Mouse (Mus musculus): ENCODE measurements at regions not wholly inside any gene's neighbourhood (a gene's known extent, or its start where the extent isn't known, plus 50 kb on each side); places are given as distances from the start of the nearest gene placed in this dataset.

DNA sequence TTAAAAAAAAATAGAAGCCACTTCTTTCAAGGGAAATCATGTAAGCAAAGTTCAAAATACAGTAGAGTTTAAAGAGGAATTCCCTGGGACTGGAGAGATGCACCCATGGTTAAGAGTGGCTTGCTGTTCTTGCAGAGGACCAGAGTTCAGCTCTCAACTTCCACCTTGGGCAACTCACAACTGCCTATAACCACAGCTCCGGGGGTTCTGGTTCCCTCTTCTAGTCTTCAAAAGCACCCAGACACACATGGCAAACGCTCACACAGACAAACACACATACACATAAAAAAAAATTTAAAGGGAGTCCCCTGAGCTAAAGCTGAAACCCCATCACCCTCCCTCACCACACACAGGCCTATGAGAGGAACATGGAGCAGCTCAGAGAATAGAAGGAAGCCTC is 192.4 kb upstream of the Id2 start:
- no peak for DNase-seq

DNA sequence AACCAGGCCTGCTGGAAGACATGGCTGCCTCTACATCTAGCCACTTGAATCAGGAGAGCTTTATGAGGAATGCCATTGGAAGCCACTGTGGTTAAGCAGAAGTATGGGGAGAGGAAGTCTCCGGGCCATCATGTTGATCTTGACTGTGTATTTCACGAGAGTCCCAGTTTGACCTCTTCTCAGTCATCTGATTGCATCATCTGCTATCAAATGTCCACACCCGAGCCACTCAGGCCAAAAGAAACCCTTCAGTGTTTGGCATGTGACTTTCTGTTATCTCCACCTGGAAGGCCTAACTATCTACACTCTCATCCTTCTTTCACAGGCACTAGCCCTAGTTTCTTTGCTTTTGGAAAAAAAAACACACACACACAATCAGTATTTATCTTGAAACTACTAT is 186.9 kb upstream of the Id2 start:
- peak; percentile 26 to 41 for DNase-seq

DNA sequence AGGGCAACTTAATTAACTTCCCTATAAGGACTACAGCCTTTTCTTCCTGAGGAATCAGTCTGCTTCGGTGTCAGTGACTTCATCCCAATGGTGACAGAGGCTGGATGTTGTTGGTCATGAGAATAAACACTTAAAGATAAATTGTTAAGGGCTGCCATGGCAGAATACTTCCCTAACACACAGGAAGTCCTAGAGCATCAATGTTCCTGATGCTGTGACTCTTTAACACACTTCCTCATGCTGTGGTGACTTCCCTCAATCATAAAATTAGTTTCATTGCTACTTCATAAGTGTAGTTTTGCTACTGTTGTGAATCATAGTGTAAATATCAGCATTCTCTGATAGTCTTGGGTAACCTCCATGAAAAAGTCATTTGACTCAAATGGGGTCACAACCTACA is 184.5 kb upstream of the Id2 start:
- no peak for DNase-seq

DNA sequence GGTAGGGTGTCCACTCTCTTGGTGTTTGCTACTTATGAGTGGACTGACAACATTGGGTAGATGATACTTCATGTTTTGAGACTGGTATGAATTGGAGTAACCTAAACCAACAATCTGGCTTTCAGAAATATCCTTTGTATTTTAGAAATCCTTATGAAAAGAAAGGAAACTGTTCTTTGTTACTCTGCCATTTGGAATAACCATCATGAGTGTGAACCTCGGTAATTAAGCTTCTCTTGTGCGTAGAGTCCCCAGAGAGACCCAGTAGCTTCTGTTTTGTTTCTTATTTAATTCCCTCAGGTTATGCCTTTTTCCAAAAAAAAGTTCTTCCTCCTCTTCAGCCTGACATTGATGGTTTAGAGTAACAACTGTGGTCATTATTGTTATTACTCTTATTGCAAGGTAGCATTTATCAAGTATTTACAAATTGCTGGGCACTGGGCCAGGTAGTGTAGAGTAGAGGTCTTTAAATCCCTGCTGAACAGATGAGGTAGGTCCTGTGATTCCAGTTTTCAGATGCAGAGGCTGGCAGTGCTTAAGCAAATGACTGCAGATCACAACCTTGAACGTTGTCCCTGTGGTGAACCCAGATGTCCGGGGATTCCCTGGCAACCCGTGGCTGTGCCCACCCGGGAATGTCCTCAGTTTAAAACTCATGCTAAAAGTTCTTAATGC is 176.8 kb upstream of the Id2 start:
- no peak for DNase-seq

DNA sequence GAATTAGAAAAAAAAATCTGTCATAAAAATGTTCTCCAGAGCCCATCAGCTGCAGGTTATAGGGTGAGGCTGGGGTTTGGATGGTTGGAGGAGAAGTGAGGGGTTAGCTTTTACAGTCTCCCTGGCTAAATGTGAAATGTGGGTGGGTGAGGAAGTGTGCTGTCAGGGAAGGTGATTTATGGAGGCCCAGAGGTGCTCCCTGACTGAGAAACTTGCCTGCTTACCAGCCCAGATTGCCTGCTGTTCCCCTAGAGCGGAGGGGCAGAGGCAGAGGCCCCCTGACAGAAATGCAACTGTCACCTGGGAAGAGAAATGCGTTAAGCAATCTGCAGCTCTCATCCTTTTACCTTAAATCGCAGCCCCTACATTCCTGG is 175.8 kb upstream of the Id2 start:
- no peak for DNase-seq

DNA sequence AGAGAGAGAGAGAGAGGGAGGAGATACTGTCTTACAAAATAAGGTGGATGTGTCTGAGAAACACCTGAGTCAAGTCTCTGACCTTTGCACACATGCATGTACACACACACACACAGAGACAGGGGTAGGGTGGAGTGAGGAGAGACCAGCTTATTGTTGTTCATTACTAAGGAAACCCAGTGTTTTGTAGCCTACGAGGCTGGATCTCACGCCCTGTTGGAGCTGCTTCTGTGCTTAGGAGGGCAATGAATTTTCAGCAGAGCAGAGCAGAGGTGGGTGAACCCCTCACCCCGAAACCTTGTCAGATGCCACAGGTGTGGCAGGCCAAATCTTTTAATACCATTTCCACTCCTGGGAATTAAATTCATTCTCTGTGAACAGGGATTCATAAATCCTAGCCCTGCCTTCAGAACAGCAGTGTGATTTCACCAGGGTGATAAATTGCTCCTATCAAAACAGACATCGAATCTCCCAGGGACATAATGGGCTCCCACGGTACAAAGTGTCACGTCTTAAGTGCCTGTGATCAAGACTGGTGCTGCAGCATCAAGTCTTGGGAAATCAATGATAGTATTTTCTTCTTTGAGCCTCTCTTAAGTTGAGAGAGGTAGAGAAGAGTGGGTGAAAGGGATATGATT is 175.3 kb upstream of the Id2 start:
- no peak for DNase-seq

DNA sequence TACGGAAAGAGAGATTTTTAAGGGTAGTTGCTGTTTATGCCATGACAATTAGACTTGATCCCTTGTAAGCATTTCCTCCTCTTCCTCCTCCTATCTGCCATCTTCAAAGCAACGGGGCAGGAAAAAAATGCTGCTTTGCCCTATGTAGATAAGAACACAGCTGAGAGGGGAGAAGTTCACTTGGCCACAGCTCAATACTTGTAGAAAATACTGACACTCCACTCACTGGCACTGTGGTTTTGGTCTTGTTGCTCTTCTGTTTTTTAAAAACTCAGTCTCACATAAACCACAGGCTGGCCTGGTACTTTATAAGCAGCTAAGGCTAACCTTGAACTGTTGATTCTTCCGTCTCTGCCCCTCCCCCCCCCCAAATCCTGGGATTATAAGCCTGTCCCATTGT is 172.9 kb upstream of the Id2 start:
- no peak for DNase-seq

DNA sequence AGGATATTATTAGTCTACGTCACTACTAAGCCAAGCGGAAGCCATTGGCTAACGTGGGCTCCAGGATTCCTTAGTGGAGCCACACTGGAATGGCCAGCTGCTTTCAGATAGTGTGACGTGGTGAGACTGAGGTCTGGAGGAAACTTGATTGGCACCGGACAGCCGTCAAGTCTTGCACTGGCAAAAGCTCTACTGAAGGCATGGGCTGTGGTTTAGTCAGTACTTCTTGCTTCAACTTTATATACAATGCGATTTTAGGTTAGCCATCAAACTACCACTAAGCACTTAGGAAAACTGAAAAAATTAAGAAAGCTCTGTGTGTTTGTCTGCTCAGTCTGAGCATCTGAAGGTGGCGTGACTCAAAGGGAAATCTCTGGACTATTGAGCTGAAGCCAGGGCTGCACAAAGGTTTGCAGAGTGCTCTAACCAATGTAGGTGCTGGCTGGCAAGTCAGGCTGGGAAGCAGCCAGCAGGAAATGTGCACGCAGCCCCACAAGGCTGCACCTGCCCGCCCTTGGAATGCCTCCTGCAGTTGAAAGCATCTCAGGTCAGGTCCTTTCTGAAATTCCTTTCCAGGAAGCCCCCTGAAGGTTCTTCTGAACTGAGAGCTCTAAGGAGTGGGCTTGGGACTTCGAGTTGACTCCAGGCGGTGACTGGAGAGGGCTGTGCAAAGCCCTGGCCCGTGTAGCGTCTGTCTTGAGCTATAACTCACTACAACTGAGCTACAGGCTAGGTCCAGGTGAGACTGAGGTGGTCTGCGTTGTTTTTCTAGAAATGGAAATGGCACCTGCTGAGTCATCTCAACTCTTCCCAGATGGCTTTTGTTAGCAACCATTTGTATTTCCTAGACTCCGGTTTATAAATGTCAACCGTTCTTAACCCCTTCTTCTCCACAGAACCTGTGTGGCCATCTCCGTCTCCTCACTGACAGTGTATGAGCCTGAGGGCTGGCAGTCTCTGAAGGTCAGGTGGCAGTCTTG is 172.2 kb upstream of the Id2 start:
- peak; percentile 44 to 63 for DNase-seq

DNA sequence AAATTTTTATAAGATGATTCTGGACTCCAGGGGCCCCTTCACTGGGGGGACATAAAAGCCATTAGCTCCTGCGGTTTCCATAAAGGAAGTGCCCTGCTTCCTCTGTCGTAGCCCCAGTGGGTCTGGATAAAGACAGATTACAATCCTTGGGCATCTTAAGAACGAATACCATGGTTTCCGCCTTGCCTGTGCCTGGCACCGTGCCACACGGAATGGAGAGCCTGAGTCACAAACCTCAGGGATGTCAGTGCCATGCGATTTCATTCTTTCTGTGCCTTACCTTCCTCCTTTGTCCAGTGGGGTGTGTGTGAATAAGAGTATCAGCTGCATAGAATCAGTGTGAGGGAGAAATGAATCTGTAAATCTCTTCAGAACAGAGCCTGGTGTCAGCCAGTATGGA is 171.4 kb upstream of the Id2 start:
- DNase-seq = peak in 1 of 2 experiments; percentile 19

DNA sequence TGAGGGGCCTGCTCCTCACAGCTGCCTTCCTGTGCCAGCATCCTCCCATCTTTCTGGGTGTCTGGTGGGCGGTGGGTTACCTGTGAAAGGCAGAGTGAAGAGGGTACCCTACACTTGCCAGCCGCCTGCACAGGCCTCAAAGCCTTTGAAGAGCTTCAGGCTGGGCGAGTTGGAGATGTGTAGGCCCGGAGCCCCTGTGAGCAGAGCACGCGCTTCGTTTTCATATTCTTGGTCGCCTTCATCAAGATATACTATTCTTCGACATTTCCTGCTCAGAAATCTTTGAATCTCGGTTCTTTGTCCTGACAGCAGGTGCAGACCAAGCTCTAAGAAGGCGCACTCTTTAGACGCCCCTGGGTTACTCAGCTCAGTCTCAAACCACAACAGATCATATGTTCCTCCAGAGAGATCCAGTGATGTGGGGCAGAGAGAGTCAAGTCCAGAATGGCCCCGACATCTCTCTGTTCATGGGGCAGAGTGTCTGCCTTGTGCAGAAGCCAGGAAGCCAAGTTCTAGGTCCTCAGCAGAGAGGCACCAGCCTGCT is 170.7 kb upstream of the Id2 start:
- DNase-seq = no peak

DNA sequence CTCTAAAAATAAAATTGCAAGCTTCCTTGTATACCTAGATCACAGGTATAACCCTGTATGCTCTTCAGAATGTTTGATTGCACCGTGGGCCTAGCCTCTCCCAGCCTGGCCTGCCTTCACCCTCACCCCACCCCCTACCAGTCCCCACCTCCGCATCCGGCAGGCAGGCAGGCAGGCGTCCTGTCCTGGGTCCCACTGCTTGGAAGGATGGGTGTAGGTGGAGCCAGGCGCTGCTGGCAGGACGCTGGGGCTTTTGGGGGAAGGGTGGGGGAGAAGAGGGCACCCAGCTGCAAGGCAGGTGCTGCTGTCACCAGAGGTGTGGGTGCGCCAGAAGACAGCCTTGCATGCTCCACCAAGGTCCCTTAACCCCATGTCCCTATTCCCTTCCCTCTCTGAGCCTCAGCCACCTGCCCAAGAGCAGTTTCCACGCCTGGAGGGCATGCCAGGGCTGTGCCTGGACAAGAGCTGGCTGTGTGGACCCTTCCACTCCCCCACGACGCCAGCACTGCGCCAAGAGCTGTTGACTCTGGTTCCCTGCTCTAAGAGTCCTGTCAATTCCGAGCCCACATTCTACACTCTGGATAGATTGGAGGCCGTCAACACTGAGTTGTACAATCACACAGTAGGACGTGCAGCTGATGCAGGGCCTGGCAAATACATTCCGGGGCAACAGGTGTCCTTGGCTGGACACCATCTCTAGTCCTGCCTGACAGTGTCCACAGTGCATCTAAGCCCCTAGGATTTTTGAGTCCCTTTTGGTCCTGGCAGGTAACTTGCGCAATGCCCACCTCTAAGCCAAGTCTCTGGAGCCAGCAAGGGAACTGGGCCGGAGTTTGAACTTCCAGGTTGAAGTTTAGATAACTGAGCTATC is 170.0 kb upstream of the Id2 start:
- no peak for DNase-seq

DNA sequence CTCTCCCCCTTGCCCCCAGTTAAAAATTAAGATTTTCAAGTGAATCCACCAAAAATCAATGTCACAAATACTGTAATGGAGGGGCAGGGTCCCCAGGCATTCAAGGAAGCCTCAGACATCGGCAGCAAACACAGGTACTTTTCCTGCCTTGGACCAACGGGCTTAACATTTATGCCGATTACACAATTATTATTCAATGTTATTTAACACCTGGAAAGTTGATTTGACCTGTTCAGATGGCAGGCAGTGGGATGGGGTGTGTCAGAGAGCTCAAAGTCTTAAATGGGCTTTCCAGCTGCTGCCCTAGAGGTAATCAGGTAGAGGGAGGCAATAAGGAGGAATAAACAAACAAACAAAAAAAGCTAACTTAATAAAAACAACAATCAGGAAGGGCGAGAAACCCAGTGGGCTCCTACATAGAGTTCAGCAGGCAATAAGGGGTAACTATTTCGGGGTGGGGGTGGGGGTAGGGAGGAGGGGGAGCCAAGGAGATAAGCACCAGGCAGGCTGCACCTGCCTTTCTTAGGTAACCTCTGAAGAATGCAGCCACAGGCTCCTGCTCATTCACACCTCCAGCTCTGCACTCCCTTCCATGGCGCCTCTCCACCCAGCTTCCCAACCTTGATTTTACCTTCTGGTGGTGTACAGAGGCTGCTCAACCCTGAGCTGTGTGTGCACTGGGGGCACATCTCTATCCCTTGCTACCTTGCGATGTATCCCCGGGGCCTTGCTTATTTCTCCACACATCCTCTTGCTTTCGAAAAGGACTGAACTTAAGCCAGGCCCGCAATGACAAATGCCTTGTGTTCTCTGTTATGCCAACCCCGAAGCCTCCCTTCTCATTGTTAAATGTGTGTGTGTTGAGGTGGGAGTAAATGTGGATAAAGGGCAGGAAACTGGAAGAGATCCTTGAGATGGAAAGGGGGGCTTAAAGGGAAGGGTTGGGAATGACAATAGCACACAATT is 168.9 kb upstream of the Id2 start:
- DNase-seq = no peak

DNA sequence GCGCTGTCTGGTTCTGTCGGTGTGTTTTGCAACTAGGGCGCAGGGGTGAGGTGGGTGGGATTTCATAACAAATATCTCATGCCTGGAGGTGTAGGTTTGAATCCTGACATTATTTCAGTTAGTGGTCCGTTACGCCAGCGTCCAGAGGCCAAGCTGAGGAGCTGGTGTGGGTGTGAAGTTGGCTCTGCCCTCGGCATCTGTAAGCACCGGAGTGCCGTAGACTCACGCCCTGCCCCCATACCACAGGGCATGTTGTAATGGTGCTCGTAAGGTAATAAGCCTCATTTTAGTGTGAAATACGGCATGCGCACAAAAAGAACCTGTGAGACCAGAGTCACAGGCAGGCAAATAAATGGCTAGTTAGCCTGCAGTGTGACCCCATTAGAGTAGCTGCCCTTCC is 168.1 kb upstream of the Id2 start:
- DNase-seq = peak; percentile 36 to 56

DNA sequence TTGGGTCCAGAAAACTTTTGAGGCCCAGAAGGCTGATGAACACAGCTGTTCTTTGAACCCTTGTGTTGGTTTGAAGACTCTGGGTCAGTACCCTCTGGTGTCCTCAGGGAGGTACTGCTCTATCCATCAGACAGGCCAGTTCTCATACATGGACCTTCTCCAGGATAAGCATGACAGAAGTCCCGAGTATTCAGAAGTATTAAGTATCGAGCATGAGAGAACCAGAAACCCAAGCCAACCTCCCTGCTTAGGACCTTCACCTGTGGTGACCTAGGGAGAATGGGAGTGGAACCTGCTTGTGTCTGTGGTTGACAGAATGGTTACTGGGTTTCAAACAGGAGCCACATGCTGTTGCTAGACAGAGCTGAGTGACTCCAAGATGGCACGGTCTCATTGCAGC is 167.5 kb upstream of the Id2 start:
- DNase-seq = no peak

DNA sequence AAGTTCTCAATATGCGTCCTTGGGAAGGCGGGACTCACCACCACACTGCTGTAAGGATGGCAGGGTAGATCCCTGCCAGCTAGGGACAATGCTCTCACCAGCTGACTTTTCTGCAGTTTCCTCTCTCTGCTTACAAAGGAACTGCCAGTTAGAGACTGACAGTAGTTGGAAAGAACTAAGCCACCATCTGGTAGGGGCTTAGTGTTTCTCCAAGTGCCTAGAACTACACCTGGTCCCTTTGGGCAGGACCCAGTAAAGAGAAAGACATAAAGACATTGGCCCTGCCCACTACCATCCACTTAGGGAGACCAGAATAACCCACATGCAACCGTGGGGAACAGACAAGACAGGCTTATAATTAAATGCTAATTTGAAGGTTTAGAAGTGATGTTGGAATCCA is 165.5 kb upstream of the Id2 start:
- no peak for DNase-seq

DNA sequence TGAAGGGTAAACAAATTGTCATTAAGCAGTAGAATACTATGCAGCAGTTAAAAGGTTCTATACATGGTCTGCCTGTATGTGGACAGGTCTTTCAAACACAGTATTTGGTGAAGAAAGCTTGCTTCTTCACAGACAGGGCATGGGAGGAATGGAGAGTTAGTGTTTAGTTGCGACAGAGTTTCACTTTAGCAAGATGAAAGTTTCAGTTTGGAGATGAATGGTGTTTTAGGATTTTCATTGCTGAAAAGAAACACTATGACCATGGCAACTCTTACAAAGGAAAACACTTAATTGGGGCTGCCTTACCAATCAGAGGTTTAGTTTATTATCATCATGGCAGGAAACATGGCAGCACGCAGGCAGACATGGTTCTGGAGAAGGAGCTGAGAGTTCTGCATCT is 162.2 kb upstream of the Id2 start:
- no peak for DNase-seq

DNA sequence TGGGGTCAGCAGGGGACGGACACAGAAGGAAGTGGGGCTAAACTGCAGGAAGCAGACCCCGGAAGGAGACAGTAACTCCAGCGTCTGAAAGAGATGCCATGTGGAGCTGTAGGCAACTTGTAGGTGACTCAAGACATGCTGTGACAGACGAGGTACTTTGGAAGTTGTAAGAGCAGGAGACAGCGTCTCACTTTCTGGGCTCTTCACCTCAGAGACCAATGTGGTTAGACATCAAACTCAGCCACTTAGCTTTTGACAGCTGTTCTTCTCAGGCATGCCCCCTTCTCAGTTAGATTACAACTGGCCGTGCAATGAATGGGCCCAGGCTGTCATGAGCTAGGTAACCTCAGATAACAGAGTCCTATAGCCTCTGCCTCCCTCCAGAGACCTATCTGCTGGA is 159.3 kb upstream of the Id2 start:
- no peak for DNase-seq

DNA sequence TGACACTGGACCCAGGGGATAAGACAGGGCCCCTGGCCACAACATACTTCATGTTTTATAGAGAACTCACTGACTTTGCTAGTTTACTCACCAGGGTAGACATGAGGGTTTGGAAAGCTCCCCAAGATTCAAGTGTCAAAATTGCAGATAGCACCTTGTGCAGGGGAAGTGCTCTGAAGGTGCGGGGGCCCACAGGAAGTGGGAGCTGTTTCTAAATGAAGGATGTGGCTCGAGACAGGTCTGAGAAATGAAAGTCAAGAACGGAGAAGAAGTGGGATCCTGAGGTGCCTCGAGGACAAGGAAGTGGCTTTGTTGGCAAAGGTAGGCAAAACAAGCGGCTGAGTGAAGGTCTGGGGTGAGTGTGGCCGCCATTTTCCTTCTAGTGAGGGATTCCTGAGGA is 157.8 kb upstream of the Id2 start:
- peak in 1 of 2 experiments; percentile 14 for DNase-seq

DNA sequence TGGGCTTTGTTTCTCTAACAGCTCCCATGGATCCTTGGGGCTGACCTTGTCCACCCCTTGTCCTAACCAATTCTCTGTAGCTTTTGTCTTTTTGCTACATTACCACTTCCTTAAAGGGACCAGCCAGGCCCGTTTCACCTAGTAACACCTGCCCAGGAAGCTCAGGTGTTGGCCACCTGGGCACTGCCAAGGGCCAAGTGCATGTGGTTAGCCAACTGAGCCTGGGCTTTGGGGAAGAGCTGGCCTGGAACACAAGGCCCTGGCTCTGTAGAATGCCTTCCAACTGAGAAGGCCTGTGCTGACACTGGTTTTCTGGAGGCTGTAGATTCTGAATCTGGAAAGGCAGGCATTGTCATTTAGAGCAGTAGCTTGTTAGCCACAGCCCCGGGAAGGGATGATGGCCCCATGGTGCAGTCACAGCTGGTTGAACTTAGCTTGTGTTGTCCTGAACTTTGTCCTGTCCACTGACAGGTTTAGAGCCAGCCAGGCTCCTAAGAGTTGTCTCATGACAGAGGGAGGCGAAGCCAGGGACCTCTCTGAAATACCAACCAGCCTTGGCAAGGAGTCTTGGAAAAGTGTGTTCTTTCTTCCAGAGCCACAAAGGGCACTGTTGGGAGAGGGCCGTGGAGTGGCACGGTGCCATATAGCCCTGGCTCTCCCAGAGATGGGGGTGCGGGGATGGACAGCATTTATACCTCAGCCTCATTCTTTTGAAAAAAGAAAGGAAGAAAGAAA is 156.0 kb upstream of the Id2 start:
- peak; percentile 42 to 57 for DNase-seq

DNA sequence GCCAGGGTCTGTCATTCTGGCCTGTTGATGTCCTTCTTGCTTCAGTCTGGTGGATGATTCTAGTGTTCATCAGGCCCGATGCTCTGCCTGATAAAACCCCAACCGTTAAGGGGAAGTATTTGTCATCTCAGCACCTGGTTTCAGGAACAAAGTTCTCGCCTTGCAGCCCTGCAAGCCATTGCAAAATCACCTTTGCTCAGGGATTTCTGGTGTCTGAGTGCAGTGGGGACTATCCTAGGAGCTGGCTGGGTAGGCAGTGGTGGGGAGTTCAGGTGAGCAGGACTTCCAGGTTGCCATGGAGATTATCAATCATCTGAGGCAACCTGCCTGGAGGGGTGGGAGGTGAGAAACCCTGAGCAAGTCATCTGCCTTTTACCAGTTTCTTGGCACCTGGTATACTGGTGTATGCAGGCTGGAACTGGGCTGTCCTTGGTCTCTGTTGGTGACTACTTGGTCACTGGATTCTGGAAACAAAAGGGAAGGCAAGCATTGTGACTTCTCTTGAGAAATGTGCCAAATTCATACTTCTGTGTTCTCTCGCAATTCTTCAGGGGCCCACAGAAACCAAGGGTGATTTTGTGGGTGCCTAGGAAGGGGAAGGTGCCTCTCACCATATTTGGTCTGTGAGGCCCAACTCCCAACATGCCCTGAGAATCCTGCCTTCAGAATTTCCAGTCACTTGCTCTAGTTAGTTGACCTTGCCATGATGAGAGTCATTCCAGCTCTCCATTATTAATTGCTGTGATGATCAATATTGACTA is 154.7 kb upstream of the Id2 start:
- no peak for DNase-seq

Measured in lung, adult 18-20 months (tissue).